Mouse (Mus musculus) liver, adult 2 months (tissue): ENCODE data around the gene B3galt4. TPM values are rescaled to one million over a fixed set of nuclear protein-coding genes. Genes with fewer than 3 reads are reported as not detected.

Source experiments
- DNase-seq: peaks from one replicate; pipeline ENCODE4 v3.0.0-alpha.2; 2011; ENCODE audit warnings: low read depth, low spot score; ENCODE audit errors: extremely low read depth
- H3K27ac ChIP-seq: fragments of 200-500 bp; replicated peaks from 2 replicates; pipeline ENCODE4 v1.5.1; 2012; ENCODE audit warnings: low read depth, mild to moderate bottlenecking, control low read depth, inconsistent platforms, low read length; ENCODE audit not compliant: insufficient read depth
- H3K27me3 ChIP-seq: fragments of 200-500 bp; 2 replicates; pipeline ENCODE4 v1.6.1; 2012; ENCODE audit warnings: mild to moderate bottlenecking, moderate library complexity, low read length, inconsistent platforms; ENCODE audit not compliant: control insufficient read depth, insufficient read depth
- H3K36me3 ChIP-seq: fragments of 200-500 bp; 2 replicates; pipeline ENCODE4 v1.6.1; 2012; ENCODE audit warnings: low read length, inconsistent platforms; ENCODE audit not compliant: control insufficient read depth, insufficient read depth
- H3K4me1 ChIP-seq: fragments of 200-500 bp; 2 replicates; pipeline ENCODE4 v1.6.1; 2011; ENCODE audit warnings: low read length; ENCODE audit not compliant: control insufficient read depth, insufficient read depth
- H3K4me3 ChIP-seq: fragments of 200-500 bp; 2 replicates; pipeline ENCODE4 v1.5.1; 2011; ENCODE audit warnings: low read depth, mild to moderate bottlenecking, control low read depth, low read length, moderate library complexity; ENCODE audit not compliant: insufficient read depth
- H3K79me2 ChIP-seq: fragments of 200-500 bp; 2 replicates; pipeline ENCODE4 v1.6.1; 2012; ENCODE audit warnings: inconsistent platforms, mild to moderate bottlenecking, low read length, moderate library complexity; ENCODE audit not compliant: control insufficient read depth, insufficient read depth
- H3K9ac ChIP-seq: fragments of 200-500 bp; 2 replicates; pipeline ENCODE4 v1.6.1; 2012; ENCODE audit warnings: low read depth, mild to moderate bottlenecking, control low read depth, inconsistent platforms, low read length
- CTCF ChIP-seq: fragments of 200-500 bp; IDR thresholded peaks from 2 replicates; pipeline ENCODE4 v1.5.1; 2011; ENCODE audit warnings: low read depth, low read length, control low read depth
- POLR2A ChIP-seq: fragments of 200-500 bp; IDR thresholded peaks from 2 replicates; pipeline ENCODE4 v1.6.1; 2011; ENCODE audit warnings: low read length, control low read depth; ENCODE audit not compliant: insufficient read depth; ENCODE audit errors: extremely low read depth
- WGBS: fragments of 180-500 bp; shearing (Covaris S2); methylation state at CpG from one replicate; pipeline ENCODE4 v1.1.7; 2018; 5-methylcytosine and 5-hydroxymethylcytosine counted together
- polyA plus RNA-seq: library from polyadenylated mRNA; depleted of rRNA; stranded (reverse); fragments of >200 nt; gene quantifications from 2 replicates; pipeline ENCODE4 v1.2.3, GENCODE M21; 2012
- total RNA-seq: library from RNA; depleted of rRNA; stranded (reverse); fragments of >200 nt; gene quantifications from 2 replicates; pipeline ENCODE4 v1.2.3, GENCODE M21; 2014

Gene B3galt4
- total and polyA plus RNA-seq, 2 experiments: 0.55 to 0.97 TPM

GRCm38 (mm10) chr17:33925406-33926116 is 25.7 kb downstream of the B3galt4 start:
- 93% methylated on average over 21 of the region's 21 CpGs for WGBS
- Histone ChIP-seq H3K79me2 (peaks cover 11% of the 10 kb centered on the region; the same call in 1 of the 2 replicates), H3K27ac (no peak overlapping the region), H3K4me1 (no peaks in the 10 kb centered on the region; the same call in none of the 2 replicates), H3K9ac (no peak overlapping the region), H3K36me3 (0 out of 2 replicates have a peak, but pooled peaks cover 2% of the 10 kb centered on the region), H3K27me3 (no peaks in the 10 kb centered on the region), H3K4me3 (no peak overlapping the region)
- DNase-seq: no peak
- TF ChIP-seq CTCF: 0 out of 2 replicates have a peak, but pooled peaks have one; percentile 8
- TF ChIP-seq POLR2A: no peak

GRCm38 (mm10) chr17:33924577-33925283 is 26.6 kb downstream of the B3galt4 start:
- Histone ChIP-seq H3K36me3 (0 out of 2 replicates have a peak, but pooled peaks cover 2% of the 10 kb centered on the region), H3K4me1 (no peaks in the 10 kb centered on the region; the same call in none of the 2 replicates), H3K9ac (no peak overlapping the region), H3K27me3 (no peaks in the 10 kb centered on the region), H3K4me3 (no peak overlapping the region), H3K79me2 (peaks cover 11% of the 10 kb centered on the region; the same call in 1 of the 2 replicates), H3K27ac (no peak overlapping the region)
- no peak for DNase-seq
- 93% methylated on average over 10 of the region's 10 CpGs for WGBS
- peak; percentile 59 for TF ChIP-seq CTCF
- no peak for TF ChIP-seq POLR2A

- no peak for DNase-seq
- H3K27ac ChIP-seq: no peak overlapping the region
- H3K36me3 ChIP-seq: no peaks in the 10 kb centered on the region
- H3K79me2 ChIP-seq: peaks cover 9% of the 10 kb centered on the region; the same call in 1 of the 2 replicates
- H3K9ac ChIP-seq: no peak overlapping the region
- peaks cover 11% of the 10 kb centered on the region for H3K4me1 ChIP-seq
- no peak overlapping the region for H3K4me3 ChIP-seq
- WGBS: 86% methylated on average over 7 of the region's 7 CpGs
- no peaks in the 10 kb centered on the region for H3K27me3 ChIP-seq
- TF ChIP-seq POLR2A (no peak), CTCF (no peak)
Observed at GRCm38 (mm10) chr17:33921361-33921760, 29.9 kb downstream of the B3galt4 start.

- H3K9ac ChIP-seq: peak overlapping the region; percentile 85
- DNase-seq: peak; percentile 65
- no peaks in the 10 kb centered on the region for H3K36me3 ChIP-seq
- no peak for TF ChIP-seq POLR2A
- peak; percentile 95 for TF ChIP-seq CTCF
- 1% methylated on average over 36 of the region's 36 CpGs for WGBS
- H3K27me3 ChIP-seq: no peaks in the 10 kb centered on the region
- H3K79me2 ChIP-seq: peaks cover 4% of the 10 kb centered on the region; the same call in 1 of the 2 replicates
- peak overlapping the region; percentile 84 for H3K4me3 ChIP-seq
- peak overlapping the region; percentile 83 for H3K27ac ChIP-seq
- peaks cover 11% of the 10 kb centered on the region for H3K4me1 ChIP-seq
Observed at GRCm38 (mm10) chr17:33920282-33921097, 30.8 kb downstream of the B3galt4 start.
